Mouse (Mus musculus) hindbrain, postnatal 0 days (tissue): ENCODE results near the gene Anxa4. TPM values are rescaled to one million over a fixed set of nuclear protein-coding genes. Genes with fewer than 3 reads are reported as not detected.

Experiments
- ATAC-seq: fragments of 200-750 bp; cut with Nextera tagmentation; 2 replicates; pipeline ENCODE4 v1.8.0; 2017; ENCODE audit warnings: mild to moderate bottlenecking, moderate TSS enrichment, moderate library complexity
- DNase-seq: peaks from one replicate; pipeline ENCODE4 v3.0.0-alpha.2; 2015; ENCODE audit warnings: low spot score
- H3K27ac ChIP-seq: fragments of 300-500 bp; sonication (generic); 2 replicates; pipeline ENCODE4 v1.5.1; 2014; ENCODE audit warnings: mild to moderate bottlenecking
- H3K27me3 ChIP-seq: fragments of 300-500 bp; sonication (generic); 2 replicates; pipeline ENCODE4 v1.6.1; 2014; ENCODE audit warnings: low read length, mixed read lengths; ENCODE audit not compliant: insufficient read depth
- H3K36me3 ChIP-seq: fragments of 300-500 bp; sonication (generic); 2 replicates; pipeline ENCODE4 v1.6.1; 2014; ENCODE audit warnings: low read length, mixed read lengths; ENCODE audit not compliant: insufficient read depth
- H3K4me1 ChIP-seq: fragments of 300-500 bp; sonication (generic); 2 replicates; pipeline ENCODE4 v1.6.1; 2014; ENCODE audit warnings: antibody characterized with exemption, low read length, mixed read lengths; ENCODE audit not compliant: insufficient read depth
- H3K4me2 ChIP-seq: fragments of 300-500 bp; sonication (generic); 2 replicates; pipeline ENCODE4 v1.6.1; 2014; ENCODE audit warnings: low read depth, mild to moderate bottlenecking, low read length, moderate library complexity, mixed read lengths
- H3K4me3 ChIP-seq: fragments of 300-500 bp; sonication (generic); 2 replicates; pipeline ENCODE4 v1.5.1; 2014; ENCODE audit warnings: low read length
- H3K9ac ChIP-seq: fragments of 300-500 bp; sonication (generic); replicated peaks from 2 replicates; pipeline ENCODE4 v1.6.1; 2014; ENCODE audit warnings: mild to moderate bottlenecking, low read length, moderate library complexity, mixed read lengths
- H3K9me3 ChIP-seq: fragments of 300-500 bp; sonication (generic); 2 replicates; pipeline ENCODE4 v1.6.1; 2016; ENCODE audit warnings: low read length, mixed read lengths
- CTCF ChIP-seq: IDR thresholded peaks from 2 replicates; pipeline ENCODE4 v1.5.1; 2016; ENCODE audit warnings: antibody characterized with exemption, control low read depth, low read depth
- WGBS: fragments of 180-500 bp; shearing (Covaris S2); extraction: QIAGEN DNeasy Blood & Tissue Kit; methylation state at CpG from one replicate; pipeline ENCODE4 v1.1.7; 2014; 5-methylcytosine and 5-hydroxymethylcytosine counted together
- polyA plus RNA-seq: library from polyadenylated mRNA; unstranded; fragments of >200 nt; fragmentation: Nextera tagmentation; extraction: Ambion mirVana; gene quantifications from 2 replicates; pipeline ENCODE4 v1.2.1, GENCODE M21; 2015
- total RNA-seq: library from RNA; depleted of rRNA; stranded (reverse); fragments of >200 nt; gene quantifications from 2 replicates; pipeline ENCODE4 v1.2.3, GENCODE M21; 2014; rRNA removed

The Anxa4 gene
- total and polyA plus RNA-seq, 2 experiments from 2014 or later = 2.1 to 6.4 TPM

DNA sequence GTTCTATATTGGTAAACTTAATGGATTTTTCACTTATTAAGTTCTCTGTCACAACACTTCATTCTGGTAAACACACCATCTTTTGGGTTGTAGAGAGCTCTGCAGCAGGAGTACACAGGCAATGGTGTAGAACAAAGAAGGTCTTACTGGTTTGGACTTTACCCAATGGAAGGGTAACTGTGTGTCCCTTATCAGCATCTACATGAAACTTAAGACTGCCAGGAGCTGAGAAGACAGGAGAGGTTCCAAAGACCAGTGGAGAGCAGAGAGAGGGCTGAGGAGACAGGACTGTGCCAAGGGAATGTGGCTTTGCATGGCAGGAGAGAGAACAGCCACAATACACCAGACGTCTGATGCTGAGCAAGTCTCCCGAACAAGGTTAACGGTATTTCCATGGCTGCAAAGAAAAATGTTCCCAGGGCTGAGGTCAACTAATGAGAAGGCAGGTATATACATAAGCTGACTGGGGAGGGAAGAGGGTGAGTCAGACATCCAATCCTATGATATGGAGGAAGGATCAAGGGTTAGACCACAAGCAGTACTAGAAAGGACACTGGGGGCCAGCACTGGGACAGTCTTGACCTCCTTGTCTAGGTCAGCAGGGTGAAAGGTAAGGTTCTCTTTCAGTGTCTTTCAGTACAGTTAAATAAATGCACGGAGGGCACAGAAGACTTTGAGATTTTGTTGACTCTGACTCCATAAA is 85.2 kb downstream of the Anxa4 start:
- DNase-seq (no peak), ATAC-seq (no peak)
- H3K36me3 ChIP-seq = peaks cover 63% of the 10 kb centered on the region
- H3K4me1 ChIP-seq = no peaks in the 10 kb centered on the region
- no peak overlapping the region for H3K27ac ChIP-seq
- WGBS = 86% methylated on average over 4 of the region's 4 CpGs
- TF ChIP-seq CTCF = no peak
- no peak overlapping the region for H3K4me3 ChIP-seq
- H3K27me3 ChIP-seq = no peaks in the 10 kb centered on the region
- H3K9me3 ChIP-seq = no peaks in the 10 kb centered on the region
- no peak overlapping the region for H3K9ac ChIP-seq
- H3K4me2 ChIP-seq = no peak overlapping the region

- peaks cover 80% of the 10 kb centered on the region for H3K36me3 ChIP-seq
- WGBS = 89% methylated on average over 9 of the region's 9 CpGs
- no peak for TF ChIP-seq CTCF
Measured at GRCm38 (mm10) chr6:86702577-86702976, 90.8 kb downstream of the Anxa4 start.

GRCm38 (mm10) chr6:86697903-86698302 is 95.5 kb downstream of the Anxa4 start:
- no peak overlapping the region for H3K4me2 ChIP-seq
- H3K4me3 ChIP-seq = no peak overlapping the region
- peaks cover 54% of the 10 kb centered on the region for H3K36me3 ChIP-seq
- H3K9ac ChIP-seq = no peak overlapping the region
- TF ChIP-seq CTCF = no peak
- ATAC-seq = no peak
- no peak for DNase-seq
- WGBS = 83% methylated on average over 6 of the region's 6 CpGs
- H3K27ac ChIP-seq = no peak overlapping the region
- no peaks in the 10 kb centered on the region for H3K9me3 ChIP-seq
- H3K27me3 ChIP-seq = no peaks in the 10 kb centered on the region
- H3K4me1 ChIP-seq = no peaks in the 10 kb centered on the region

More at GRCm38 (mm10) chr6:86702577-86702976, 90.8 kb downstream of the Anxa4 start:
- no peak overlapping the region for H3K4me3 ChIP-seq
- no peaks in the 10 kb centered on the region for H3K9me3 ChIP-seq
- H3K4me2 ChIP-seq = no peak overlapping the region
- no peak overlapping the region for H3K9ac ChIP-seq
- no peak overlapping the region for H3K27ac ChIP-seq
- DNase-seq = no peak
- H3K27me3 ChIP-seq = no peaks in the 10 kb centered on the region
- H3K4me1 ChIP-seq = no peaks in the 10 kb centered on the region
- no peak for ATAC-seq

DNA sequence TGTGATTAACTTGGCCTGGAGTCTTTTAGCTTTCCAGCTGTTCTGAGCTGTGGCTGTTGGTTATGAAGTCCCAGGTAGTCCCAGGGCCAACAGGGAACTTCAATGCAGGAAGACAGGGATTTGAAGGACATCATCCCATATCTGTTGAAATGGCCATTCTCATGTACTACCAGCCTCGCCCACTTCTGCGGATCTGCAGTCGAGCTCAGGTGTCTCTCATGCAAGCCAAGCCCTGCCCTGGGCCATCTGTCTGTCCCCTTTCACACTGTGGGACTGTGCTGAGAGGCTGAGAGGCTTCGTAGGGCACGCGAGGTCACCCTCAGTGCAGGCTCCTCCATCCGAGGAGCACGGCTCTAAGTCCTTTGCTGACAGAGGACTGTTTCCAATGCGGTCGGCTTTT is 97.2 kb downstream of the Anxa4 start:
- H3K4me2 ChIP-seq = no peak overlapping the region
- H3K36me3 ChIP-seq = peaks cover 40% of the 10 kb centered on the region
- no peak for ATAC-seq
- no peak overlapping the region for H3K27ac ChIP-seq
- H3K9me3 ChIP-seq = no peaks in the 10 kb centered on the region
- no peaks in the 10 kb centered on the region for H3K27me3 ChIP-seq
- no peaks in the 10 kb centered on the region for H3K4me1 ChIP-seq
- 88% methylated on average over 10 of the region's 10 CpGs for WGBS
- no peak overlapping the region for H3K4me3 ChIP-seq
- no peak for DNase-seq
- H3K9ac ChIP-seq = no peak overlapping the region
- no peak for TF ChIP-seq CTCF

- Histone ChIP-seq H3K27ac (no peak overlapping the region), H3K4me1 (no peaks in the 10 kb centered on the region), H3K27me3 (no peaks in the 10 kb centered on the region), H3K36me3 (peaks cover 34% of the 10 kb centered on the region), H3K9me3 (no peaks in the 10 kb centered on the region), H3K4me2 (no peak overlapping the region), H3K9ac (no peak overlapping the region), H3K4me3 (no peak overlapping the region)
- peak; percentile 78 for TF ChIP-seq CTCF
- DNase-seq (peak; percentile 55), ATAC-seq (no peak)
Measured at GRCm38 (mm10) chr6:86694465-86694864, 98.9 kb downstream of the Anxa4 start.

DNA sequence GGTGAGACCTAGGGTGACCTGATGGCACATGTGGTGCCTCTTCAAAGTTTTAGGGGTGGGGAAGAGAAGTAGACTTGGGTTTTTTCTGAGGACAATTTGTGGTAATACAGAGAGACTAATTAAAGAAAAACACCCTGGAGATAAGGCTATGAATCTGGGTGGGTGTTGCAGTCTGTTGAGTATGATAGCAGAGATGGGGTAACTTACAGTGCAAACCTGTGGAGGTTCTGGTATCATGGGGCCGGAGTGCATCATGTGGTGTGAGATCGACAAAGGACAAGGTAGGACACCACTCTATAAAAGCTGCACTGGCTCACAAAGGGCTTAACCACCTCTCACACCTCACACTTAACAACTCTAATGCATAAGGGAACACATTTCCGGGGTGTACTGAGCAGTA is 103.7 kb downstream of the Anxa4 start:
- no peak overlapping the region for H3K4me2 ChIP-seq
- H3K27ac ChIP-seq = no peak overlapping the region
- no peak overlapping the region for H3K9ac ChIP-seq
- ATAC-seq = no peak
- no peak overlapping the region for H3K4me3 ChIP-seq
- 93% methylated on average over 3 of the region's 3 CpGs for whole genome bisulfite sequencing
- no peaks in the 10 kb centered on the region for H3K27me3 ChIP-seq
- H3K9me3 ChIP-seq = no peaks in the 10 kb centered on the region
- DNase-seq = no peak
- H3K4me1 ChIP-seq = no peaks in the 10 kb centered on the region
- H3K36me3 ChIP-seq = peaks cover 22% of the 10 kb centered on the region; the same call in 1 of the 2 replicates
- no peak for TF ChIP-seq CTCF

DNA sequence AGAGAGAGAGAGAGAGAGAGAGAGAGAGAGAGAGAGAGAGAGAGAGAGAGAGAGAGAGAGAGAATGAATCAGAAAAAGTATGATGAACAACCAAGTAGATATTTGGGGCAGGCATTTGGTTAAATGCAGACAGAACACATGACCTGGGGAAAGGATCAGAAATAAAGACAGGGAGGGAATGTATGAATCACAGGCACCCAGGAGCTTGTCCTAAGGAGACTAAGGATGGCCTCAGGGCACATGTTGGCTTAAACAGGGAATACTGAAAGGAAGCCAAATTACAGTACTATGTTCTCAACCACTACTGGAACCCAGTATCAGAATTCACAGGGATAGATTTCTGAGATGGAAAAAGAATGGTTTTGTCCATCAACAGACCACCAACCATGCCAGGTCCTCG is 106.4 kb downstream of the Anxa4 start:
- ATAC-seq = no peak
- Histone ChIP-seq H3K9ac (no peak overlapping the region), H3K4me1 (no peaks in the 10 kb centered on the region), H3K36me3 (peaks cover 23% of the 10 kb centered on the region; the same call in 1 of the 2 replicates), H3K27ac (no peak overlapping the region), H3K4me3 (no peak overlapping the region), H3K4me2 (no peak overlapping the region), H3K9me3 (no peaks in the 10 kb centered on the region), H3K27me3 (no peaks in the 10 kb centered on the region)
- no peak for DNase-seq
- 70% methylated on average over 1 of the region's 1 CpGs for WGBS
- TF ChIP-seq CTCF = no peak

Other genes starting within 250 kb of the Anxa4 start
- gene Asprv1, start 165.4 kb downstream of the Anxa4 start, total RNA-seq = 0.22 and 0.73 TPM in 2 replicates
- gene Asprv1, start 165.4 kb downstream of the Anxa4 start, polyA plus RNA-seq = 0.99 and 1.0 TPM in 2 replicates
- 12.2 and 12.8 TPM in 2 replicates for gene Mxd1, start 124.4 kb downstream of the Anxa4 start, total RNA-seq
- gene Mxd1, start 124.4 kb downstream of the Anxa4 start, polyA plus RNA-seq = 12.0 TPM in 2 replicates
- 12.7 and 21.6 TPM in 2 replicates for gene Snrnp27, start 109.1 kb downstream of the Anxa4 start, total RNA-seq
- 107 and 114 TPM in 2 replicates for gene Snrnp27, start 109.1 kb downstream of the Anxa4 start, polyA plus RNA-seq
- gene Gmcl1, start 60.2 kb downstream of the Anxa4 start, total RNA-seq = 15.9 and 23.5 TPM in 2 replicates
- 25.8 and 26.9 TPM in 2 replicates for gene Gmcl1, start 60.2 kb downstream of the Anxa4 start, polyA plus RNA-seq
- gene Aak1, start 55.9 kb upstream of the Anxa4 start, total RNA-seq = 77.8 and 80.8 TPM in 2 replicates
- 27.0 and 32.6 TPM in 2 replicates for gene Aak1, start 55.9 kb upstream of the Anxa4 start, polyA plus RNA-seq
- 187 and 338 TPM in 2 replicates for gene Nfu1, start 215.7 kb upstream of the Anxa4 start, total RNA-seq
- gene Nfu1, start 215.7 kb upstream of the Anxa4 start, polyA plus RNA-seq = 166 and 167 TPM in 2 replicates
- 32.9 and 34.5 TPM in 2 replicates for gene Gfpt1, start 249.3 kb upstream of the Anxa4 start, total RNA-seq
- 17.4 and 17.7 TPM in 2 replicates for gene Gfpt1, start 249.3 kb upstream of the Anxa4 start, polyA plus RNA-seq